Mouse (Mus musculus) bone marrow macrophage, adult 2 months (primary cell): ENCODE measurements around the gene Gnptab.

Experiments
- CTCF ChIP-seq: IDR thresholded peaks from 2 replicates; pipeline ENCODE4 v1.5.1; 2012; ENCODE audit warnings: low read depth, mild to moderate bottlenecking, low read length, moderate library complexity
- POLR2A ChIP-seq: IDR thresholded peaks from 2 replicates; pipeline ENCODE4 v1.6.1; 2012; ENCODE audit warnings: mild to moderate bottlenecking, low read depth, low read length, borderline replicate concordance

DNA sequence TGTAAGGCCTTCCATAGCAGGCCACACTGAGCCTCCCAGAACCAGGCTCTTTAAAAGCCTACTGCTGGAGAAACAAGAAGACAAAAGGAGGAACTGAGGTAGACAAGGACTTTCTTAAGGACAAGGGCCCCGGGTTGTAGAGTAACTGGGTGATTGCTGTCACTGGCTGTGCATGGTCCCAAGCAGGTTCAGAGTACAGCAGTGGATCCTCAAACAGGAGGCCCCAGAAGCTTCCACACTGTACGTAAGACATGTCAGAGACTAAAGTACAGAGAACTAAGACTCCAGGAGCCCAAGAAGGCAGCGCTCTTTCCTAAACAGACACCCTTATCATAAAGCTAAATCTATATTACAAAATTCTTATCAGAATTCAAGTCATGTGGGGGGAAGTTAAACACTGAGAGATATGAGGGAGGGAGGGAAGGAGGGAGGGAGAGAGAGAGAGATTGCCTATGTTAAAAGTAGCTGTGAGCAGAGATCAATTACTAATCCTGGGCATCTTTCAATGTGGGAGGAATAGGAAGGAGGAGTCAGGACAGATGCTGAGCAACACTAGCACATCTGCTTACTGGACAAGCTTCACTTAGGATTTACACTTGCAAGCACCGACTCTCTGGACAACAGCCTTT is 116.1 kb downstream of the Gnptab start:
- TF ChIP-seq CTCF (no peak), POLR2A (no peak)
